In genomic region chr2:50902701-50903100, GRCm38 (mm10) we compare ENCODE assay signal across 22 mouse cellular contexts.
DNase-seq lines count a peak whose midpoint lies in the region; ATAC-seq and TF ChIP-seq lines count a peak whose summit lies in the region.
"Had no signal": no experiment of that assay in that cellular context is flagged by ENCODE, and none has a peak within 500 bp of the region (broad histone marks: within the 10 kb centered on the region; RNA-seq: fewer than 3 reads in every experiment).

No protein-coding gene starts in this region.

- H3K4me2 ChIP-seq in hindbrain, embryonic 13.5 days = peak overlapping the region; percentile 20
- H3K4me2 ChIP-seq in neural tube, embryonic 15.5 days = 0 out of 2 replicates have a peak overlapping the region, but pooled peaks have one; percentile 9
- peak overlapping the region; percentile 35 for H3K4me2 ChIP-seq in forebrain, postnatal 0 days (ENCODE audit: low read depth)
- H3K4me2 ChIP-seq in midbrain, embryonic 16.5 days (ENCODE audit: low read length) = peak overlapping the region; percentile 48
- H3K4me2 ChIP-seq: embryonic facial prominence, embryonic 12.5 days; intestine, embryonic 15.5 days; liver, embryonic 13.5 days had no signal

- no peak for TF ChIP-seq CTCF in forebrain, postnatal 0 days (IDR thresholded peaks at IDR 0.05; ENCODE audit: low read depth)

- no peak overlapping the region for H3K9ac ChIP-seq in hindbrain, embryonic 13.5 days
- H3K9ac ChIP-seq in neural tube, embryonic 15.5 days (replicated peaks) = no peak overlapping the region
- H3K9ac ChIP-seq in forebrain, postnatal 0 days = no peak overlapping the region
- no peak overlapping the region for H3K9ac ChIP-seq in midbrain, embryonic 16.5 days (ENCODE audit: low read depth, low read length)
- H3K9ac ChIP-seq: embryonic facial prominence, embryonic 12.5 days; intestine, embryonic 15.5 days; liver, embryonic 13.5 days had no signal

- no peaks in the 10 kb centered on the region for H3K27me3 ChIP-seq in hindbrain, embryonic 13.5 days
- H3K27me3 ChIP-seq in hindbrain, embryonic 10.5 days (ENCODE audit: insufficient read depth, poor library complexity, severe bottlenecking) = no peaks in the 10 kb centered on the region
- no peaks in the 10 kb centered on the region for H3K27me3 ChIP-seq in neural tube, embryonic 15.5 days (replicated peaks)
- no peaks in the 10 kb centered on the region for H3K27me3 ChIP-seq in forebrain, postnatal 0 days (ENCODE audit: insufficient read depth, low read length)
- H3K27me3 ChIP-seq in midbrain, embryonic 16.5 days (ENCODE audit: control insufficient read depth, insufficient read depth, low read depth, low read length) = no peaks in the 10 kb centered on the region
- H3K27me3 ChIP-seq: embryonic facial prominence, embryonic 12.5 days; intestine, embryonic 15.5 days; liver, embryonic 13.5 days had no signal

- H3K4me1 ChIP-seq in hindbrain, embryonic 13.5 days (replicated peaks) = peaks cover 7% of the 10 kb centered on the region
- H3K4me1 ChIP-seq in hindbrain, embryonic 10.5 days (replicated peaks) = peaks cover 18% of the 10 kb centered on the region
- no peaks in the 10 kb centered on the region for H3K4me1 ChIP-seq in neural tube, embryonic 15.5 days
- peaks cover 4% of the 10 kb centered on the region; the same call in 1 of the 2 replicates for H3K4me1 ChIP-seq in forebrain, postnatal 0 days (ENCODE audit: insufficient read depth)
- peaks cover 13% of the 10 kb centered on the region for H3K4me1 ChIP-seq in midbrain, embryonic 16.5 days (ENCODE audit: control insufficient read depth, insufficient read depth, low read length)
- H3K4me1 ChIP-seq: embryonic facial prominence, embryonic 12.5 days; intestine, embryonic 15.5 days; liver, embryonic 13.5 days had no signal

- no peak for DNase-seq in hindbrain, embryonic 10.5 days (ENCODE audit: low spot score)
- no peak for DNase-seq in neural tube, embryonic 10.5 days (ENCODE audit: extremely low spot score, low spot score)
- DNase-seq in forebrain, postnatal 0 days = peak; percentile 59
- DNase-seq in kidney, adult 11 months = no peak
- no peak for DNase-seq in ovary, postnatal 14 days (ENCODE audit: low spot score)
- DNase-seq: cerebellum, adult 18-20 months; cerebellum, postnatal 14 days; heart, postnatal 4 days; kidney, adult 9 months; kidney, postnatal 25 days; liver, embryonic 13.5 days; lung, adult 2 months; right cerebral cortex, postnatal 25 days; spleen, adult 18-20 months had no signal

- WGBS in hindbrain, embryonic 13.5 days = 53% methylated on average over 8 of the region's 8 CpGs
- WGBS in hindbrain, embryonic 10.5 days = 71% methylated on average over 8 of the region's 8 CpGs
- WGBS in neural tube, embryonic 15.5 days = 57% methylated on average over 8 of the region's 8 CpGs
- 24% methylated on average over 8 of the region's 8 CpGs for WGBS in forebrain, postnatal 0 days
- 35% methylated on average over 8 of the region's 8 CpGs for WGBS in midbrain, embryonic 16.5 days

- no peak overlapping the region for H3K27ac ChIP-seq in hindbrain, embryonic 13.5 days
- H3K27ac ChIP-seq in hindbrain, embryonic 10.5 days = no peak overlapping the region
- no peak overlapping the region for H3K27ac ChIP-seq in neural tube, embryonic 15.5 days (replicated peaks)
- peak overlapping the region; percentile 54; the same call in 1 of the 2 replicates for H3K27ac ChIP-seq in forebrain, postnatal 0 days (ENCODE audit: low read depth, low read length)
- H3K27ac ChIP-seq in midbrain, embryonic 16.5 days (ENCODE audit: low read length) = 0 out of 2 replicates have a peak overlapping the region, but pooled peaks have one; percentile 47
- H3K27ac ChIP-seq: embryonic facial prominence, embryonic 12.5 days; heart, embryonic 10.5 days; intestine, embryonic 15.5 days; liver, embryonic 13.5 days; macrophage had no signal

- no peak for ATAC-seq in hindbrain, embryonic 13.5 days (ENCODE audit: low FRiP score)
- ATAC-seq in neural tube, embryonic 15.5 days (ENCODE audit: low FRiP score) = no peak
- peak; percentile 59 for ATAC-seq in forebrain, postnatal 0 days
- peak; percentile 64; the same call in 1 of the 2 replicates for ATAC-seq in midbrain, embryonic 16.5 days
- ATAC-seq: intestine, embryonic 15.5 days had no signal

- no peaks in the 10 kb centered on the region for H3K36me3 ChIP-seq in hindbrain, embryonic 13.5 days
- H3K36me3 ChIP-seq in hindbrain, embryonic 10.5 days = no peaks in the 10 kb centered on the region
- no peaks in the 10 kb centered on the region for H3K36me3 ChIP-seq in neural tube, embryonic 15.5 days
- H3K36me3 ChIP-seq in forebrain, postnatal 0 days (ENCODE audit: insufficient read depth) = no peaks in the 10 kb centered on the region
- H3K36me3 ChIP-seq in midbrain, embryonic 16.5 days (ENCODE audit: control insufficient read depth, insufficient read depth, low read length) = no peaks in the 10 kb centered on the region
- H3K36me3 ChIP-seq: embryonic facial prominence, embryonic 12.5 days; heart, embryonic 10.5 days; intestine, embryonic 15.5 days; liver, embryonic 13.5 days had no signal

- no peak overlapping the region for H3K4me3 ChIP-seq in hindbrain, embryonic 13.5 days
- no peak overlapping the region for H3K4me3 ChIP-seq in hindbrain, embryonic 10.5 days
- H3K4me3 ChIP-seq in neural tube, embryonic 15.5 days (replicated peaks) = no peak overlapping the region
- H3K4me3 ChIP-seq in forebrain, postnatal 0 days (ENCODE audit: low read depth, low read length) = peak overlapping the region; percentile 13; the same call in 1 of the 2 replicates
- no peak overlapping the region for H3K4me3 ChIP-seq in midbrain, embryonic 16.5 days (ENCODE audit: low read depth, low read length)
- H3K4me3 ChIP-seq: embryonic facial prominence, embryonic 12.5 days; heart, embryonic 10.5 days; intestine, embryonic 15.5 days; liver, embryonic 13.5 days; myocyte had no signal

- no peaks in the 10 kb centered on the region for H3K9me3 ChIP-seq in hindbrain, embryonic 13.5 days
- no peaks in the 10 kb centered on the region for H3K9me3 ChIP-seq in hindbrain, embryonic 10.5 days
- no peaks in the 10 kb centered on the region for H3K9me3 ChIP-seq in neural tube, embryonic 15.5 days (replicated peaks)
- H3K9me3 ChIP-seq in forebrain, postnatal 0 days (ENCODE audit: low read length) = no peaks in the 10 kb centered on the region
- H3K9me3 ChIP-seq in midbrain, embryonic 16.5 days (replicated peaks; ENCODE audit: control insufficient read depth, low read length, poor library complexity, severe bottlenecking) = no peaks in the 10 kb centered on the region
- H3K9me3 ChIP-seq: embryonic facial prominence, embryonic 12.5 days; heart, embryonic 10.5 days; intestine, embryonic 15.5 days; liver, embryonic 13.5 days had no signal

Comparison
In these comparisons a context has a peak if more than half of its experiments do, and no peak if none do; other contexts are left out.
1. ATAC-seq: peak in forebrain, postnatal 0 days (single experiment) and midbrain, embryonic 16.5 days (single experiment); none in hindbrain, embryonic 13.5 days (single experiment) and neural tube, embryonic 15.5 days (single experiment).
2. H3K27ac ChIP-seq: peak in forebrain, postnatal 0 days (single experiment) and midbrain, embryonic 16.5 days (single experiment); none in hindbrain, embryonic 13.5 days (single experiment), hindbrain, embryonic 10.5 days (single experiment) and neural tube, embryonic 15.5 days (single experiment).
3. Peak in every context shown above with its lines, with median percentiles within 50 percentile points of each other: H3K4me2 ChIP-seq.